Mouse (Mus musculus): Measurements from ENCODE around the gene Sirpa.

GRCm38 (mm10) chr2:129595206-129595605, 2.6 kb downstream of the Sirpa start:
- TF ChIP-seq CTCF (IDR thresholded peaks at IDR 0.05; ENCODE audit: low read depth), result no peak
- TF ChIP-seq EP300 (optimal IDR thresholded peaks at IDR 0.05), result no peak
